ENCODE assay signal across 9 mouse cellular contexts in genomic region chr5:111760721-111761480, GRCm38 (mm10). TPM values are rescaled to one million over a fixed set of nuclear protein-coding genes. Genes with fewer than 3 reads are reported as not detected.
DNase-seq lines count a peak whose midpoint lies in the region; ATAC-seq and TF ChIP-seq lines count a peak whose summit lies in the region.
"Had no signal": no experiment of that assay in that cellular context is flagged by ENCODE, and none has a peak within 500 bp of the region (broad histone marks: within the 10 kb centered on the region; RNA-seq: fewer than 3 reads in every experiment).

No protein-coding gene starts in this region.

- 23% methylated on average over 10 of the region's 10 CpGs for WGBS in forebrain, embryonic 10.5 days
- 15% methylated on average over 10 of the region's 10 CpGs for WGBS in neural tube, embryonic 15.5 days

- ATAC-seq in neural tube, embryonic 15.5 days (ENCODE audit: low FRiP score) = no peak

- H3K27ac ChIP-seq in left cerebral cortex, adult 2 months = peak overlapping the region; percentile 75
- H3K27ac ChIP-seq in forebrain, embryonic 10.5 days = peak overlapping the region; percentile 83
- H3K27ac ChIP-seq in neural tube, embryonic 15.5 days (replicated peaks) = peak overlapping the region; percentile 80

- peaks cover 43% of the 10 kb centered on the region for H3K4me1 ChIP-seq in forebrain, embryonic 10.5 days
- peaks cover 28% of the 10 kb centered on the region for H3K4me1 ChIP-seq in neural tube, embryonic 15.5 days

- peaks cover 39% of the 10 kb centered on the region for H3K27me3 ChIP-seq in forebrain, embryonic 10.5 days (ENCODE audit: poor library complexity, severe bottlenecking)
- H3K27me3 ChIP-seq in neural tube, embryonic 15.5 days (replicated peaks) = 0 out of 2 replicates have a peak, but pooled peaks cover 2% of the 10 kb centered on the region

- intact Hi-C loops in left cerebral cortex, adult 2 months (cut with DNase I) = no loop called here

- peak overlapping the region; percentile 39; the same call in 1 of the 2 replicates for H3K4me3 ChIP-seq in left cerebral cortex, adult 2 months
- peak overlapping the region; percentile 48 for H3K4me3 ChIP-seq in forebrain, embryonic 10.5 days
- peak overlapping the region; percentile 26 for H3K4me3 ChIP-seq in neural tube, embryonic 15.5 days (replicated peaks)

- H3K36me3 ChIP-seq in forebrain, embryonic 10.5 days (replicated peaks) = no peaks in the 10 kb centered on the region
- H3K36me3 ChIP-seq in neural tube, embryonic 15.5 days = no peaks in the 10 kb centered on the region

- DNase-seq in left cerebral cortex, adult 2 months (ENCODE audit: extremely low spot score in 1 of 2, low spot score in 2 of 2) = no peak
- no peak for DNase-seq in left cerebral cortex, adult 11 months (ENCODE audit: low spot score)
- no peak for DNase-seq in forebrain, embryonic 10.5 days (ENCODE audit: extremely low spot score, low spot score)
- peak; percentile 28 for DNase-seq in kidney, postnatal 10 days
- DNase-seq in layer of hippocampus, postnatal 36 days = no peak
- no peak for DNase-seq in layer of hippocampus, adult 9-11 months
- DNase-seq in urinary bladder, postnatal 10 days (ENCODE audit: low spot score) = no peak

- H3K4me2 ChIP-seq in neural tube, embryonic 15.5 days = peak overlapping the region; percentile 61

- H3K9me3 ChIP-seq in forebrain, embryonic 10.5 days = no peaks in the 10 kb centered on the region
- no peaks in the 10 kb centered on the region for H3K9me3 ChIP-seq in neural tube, embryonic 15.5 days (replicated peaks)

- no peak for TF ChIP-seq CTCF in left cerebral cortex, adult 2 months (IDR thresholded peaks at IDR 0.05)

- no peak overlapping the region for H3K9ac ChIP-seq in neural tube, embryonic 15.5 days (replicated peaks)

RNA-seq across cellular contexts. Expression of gene Gm26897, which starts 27.2 kb away (rescaled TPM):
- not detected for total RNA-seq in left cerebral cortex, adult 2 months (2021)
- polyA plus RNA-seq in forebrain, embryonic 10.5 days (2016; fragmentation: Nextera tagmentation; extraction: Ambion mirVana) = not detected in 2 replicates
- polyA plus RNA-seq in neural tube, embryonic 15.5 days (2015; fragmentation: Nextera tagmentation; extraction: Ambion mirVana) = not detected in 2 replicates
- total RNA-seq in layer of hippocampus, postnatal 36 days (2021) = not detected
- total RNA-seq: left cerebral cortex, adult 18-20 months had no signal
